Comparison of ENCODE assay signal across 14 mouse cellular contexts in the genomic region with DNA sequence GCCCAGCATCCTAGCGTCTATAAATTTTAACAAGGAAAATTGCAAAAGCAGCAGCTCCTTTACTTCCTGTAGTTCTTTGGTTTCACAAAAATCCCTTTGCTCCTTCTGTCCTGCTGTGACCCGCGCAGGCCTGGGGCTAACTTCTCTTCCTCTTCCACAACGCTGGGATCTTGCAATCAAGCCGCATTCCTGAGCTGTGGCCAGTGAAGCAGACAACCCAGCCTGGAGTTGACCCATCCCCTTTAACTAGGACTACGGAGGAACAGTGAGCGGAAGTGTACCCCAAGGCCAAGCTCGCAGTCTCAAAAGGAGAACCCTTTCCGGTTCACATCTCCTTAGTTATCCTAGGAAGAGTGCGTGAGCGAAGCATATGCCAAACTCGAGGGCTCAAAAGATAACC. TPM values are rescaled to one million over a fixed set of nuclear protein-coding genes. Genes with fewer than 3 reads are reported as not detected.
DNase-seq lines count a peak whose midpoint lies in the region; ATAC-seq and TF ChIP-seq lines count a peak whose summit lies in the region.
"Had no signal": no experiment of that assay in that cellular context is flagged by ENCODE, and none has a peak within 500 bp of the region (broad histone marks: within the 10 kb centered on the region; RNA-seq: fewer than 3 reads in every experiment).

No protein-coding gene starts in this region.

- H3K9me3 ChIP-seq in liver, embryonic 11.5 days (ENCODE audit: control insufficient read depth, low read length) = no peaks in the 10 kb centered on the region
- no peaks in the 10 kb centered on the region for H3K9me3 ChIP-seq in kidney, embryonic 15.5 days (replicated peaks)
- no peaks in the 10 kb centered on the region for H3K9me3 ChIP-seq in liver, postnatal 0 days (ENCODE audit: low read length)
- no peaks in the 10 kb centered on the region for H3K9me3 ChIP-seq in stomach, postnatal 0 days (ENCODE audit: control insufficient read depth, low read length)
- H3K9me3 ChIP-seq: heart, embryonic 13.5 days; hindbrain, embryonic 13.5 days; lung, embryonic 15.5 days had no signal

- 0 out of 2 replicates have a peak overlapping the region, but pooled peaks have one; percentile 1 for H3K4me3 ChIP-seq in liver, adult 2 months (ENCODE audit: insufficient read depth, low read depth, low read length)
- H3K4me3 ChIP-seq in liver, embryonic 11.5 days (ENCODE audit: low read depth, low read length) = no peak overlapping the region
- 0 out of 2 replicates have a peak overlapping the region, but pooled peaks have one; percentile 15 for H3K4me3 ChIP-seq in kidney, embryonic 15.5 days (replicated peaks)
- H3K4me3 ChIP-seq in liver, postnatal 0 days (ENCODE audit: low read depth, low read length) = no peak overlapping the region; the same call in 1 of the 2 replicates
- no peak overlapping the region for H3K4me3 ChIP-seq in stomach, postnatal 0 days (ENCODE audit: low read depth, low read length)
- H3K4me3 ChIP-seq in cerebellum, adult 2 months (replicated peaks; ENCODE audit: insufficient read depth, low read depth, low read length) = no peak overlapping the region
- H3K4me3 ChIP-seq: heart, embryonic 13.5 days; hindbrain, embryonic 13.5 days; lung, embryonic 15.5 days had no signal

- 18% methylated on average over 12 of the region's 12 CpGs for WGBS in liver, adult 2 months
- 76% methylated on average over 12 of the region's 12 CpGs for WGBS in liver, embryonic 11.5 days
- WGBS in kidney, embryonic 15.5 days = 50% methylated on average over 12 of the region's 12 CpGs
- 63% methylated on average over 12 of the region's 12 CpGs for WGBS in liver, postnatal 0 days (ENCODE audit: insufficient replicate concordance)
- WGBS in stomach, postnatal 0 days = 77% methylated on average over 12 of the region's 12 CpGs
- whole genome bisulfite sequencing in cerebellum, adult 2 months = 81% methylated on average over 12 of the region's 12 CpGs

- H3K79me2 ChIP-seq in liver, adult 2 months (ENCODE audit: control insufficient read depth, insufficient read depth, low read length) = no peaks in the 10 kb centered on the region

- no peak overlapping the region for H3K9ac ChIP-seq in liver, adult 2 months (ENCODE audit: low read depth, low read length)
- no peak overlapping the region for H3K9ac ChIP-seq in liver, embryonic 11.5 days (ENCODE audit: low read depth, low read length)
- no peak overlapping the region for H3K9ac ChIP-seq in kidney, embryonic 15.5 days
- no peak overlapping the region for H3K9ac ChIP-seq in liver, postnatal 0 days (replicated peaks)
- H3K9ac ChIP-seq in stomach, postnatal 0 days (ENCODE audit: low read length) = no peak overlapping the region
- H3K9ac ChIP-seq: heart, embryonic 13.5 days; hindbrain, embryonic 13.5 days; lung, embryonic 15.5 days had no signal

- no peaks in the 10 kb centered on the region for H3K36me3 ChIP-seq in liver, adult 2 months (ENCODE audit: control insufficient read depth, insufficient read depth, low read length)
- no peaks in the 10 kb centered on the region for H3K36me3 ChIP-seq in liver, embryonic 11.5 days (ENCODE audit: control insufficient read depth, insufficient read depth, low read length)
- no peaks in the 10 kb centered on the region for H3K36me3 ChIP-seq in kidney, embryonic 15.5 days
- no peaks in the 10 kb centered on the region for H3K36me3 ChIP-seq in liver, postnatal 0 days (replicated peaks; ENCODE audit: insufficient read depth, low read length)
- H3K36me3 ChIP-seq in stomach, postnatal 0 days (ENCODE audit: control insufficient read depth, insufficient read depth, low read length) = no peaks in the 10 kb centered on the region
- H3K36me3 ChIP-seq: heart, embryonic 13.5 days; hindbrain, embryonic 13.5 days; lung, embryonic 15.5 days had no signal

- no peak for ATAC-seq in liver, embryonic 11.5 days (replicated peaks; ENCODE audit: low FRiP score)
- peak; percentile 55 for ATAC-seq in kidney, embryonic 15.5 days (replicated peaks; ENCODE audit: low FRiP score)
- ATAC-seq in liver, postnatal 0 days = peak; percentile 40; the same call in 1 of the 2 replicates
- no peak for ATAC-seq in stomach, postnatal 0 days (ENCODE audit: low FRiP score, low TSS enrichment)

- H3K4me1 ChIP-seq in liver, adult 2 months (ENCODE audit: control insufficient read depth, insufficient read depth, low read length) = peaks cover 29% of the 10 kb centered on the region
- peaks cover 24% of the 10 kb centered on the region for H3K4me1 ChIP-seq in liver, embryonic 11.5 days (replicated peaks; ENCODE audit: control insufficient read depth, insufficient read depth, low read length)
- H3K4me1 ChIP-seq in kidney, embryonic 15.5 days = peaks cover 63% of the 10 kb centered on the region
- H3K4me1 ChIP-seq in liver, postnatal 0 days (ENCODE audit: insufficient read depth) = peaks cover 47% of the 10 kb centered on the region
- no peaks in the 10 kb centered on the region for H3K4me1 ChIP-seq in stomach, postnatal 0 days (replicated peaks; ENCODE audit: control insufficient read depth, insufficient read depth)
- no peaks in the 10 kb centered on the region; the same call in 1 of the 2 replicates for H3K4me1 ChIP-seq in cerebellum, adult 2 months (ENCODE audit: control insufficient read depth, insufficient read depth, low read length)

- H3K27me3 ChIP-seq in liver, adult 2 months (ENCODE audit: control insufficient read depth, insufficient read depth, low read length) = no peaks in the 10 kb centered on the region
- H3K27me3 ChIP-seq in liver, embryonic 11.5 days (replicated peaks; ENCODE audit: control insufficient read depth, insufficient read depth, low read length) = no peaks in the 10 kb centered on the region
- no peaks in the 10 kb centered on the region for H3K27me3 ChIP-seq in kidney, embryonic 15.5 days
- H3K27me3 ChIP-seq in liver, postnatal 0 days (ENCODE audit: insufficient read depth, low read length) = no peaks in the 10 kb centered on the region
- no peaks in the 10 kb centered on the region for H3K27me3 ChIP-seq in stomach, postnatal 0 days (ENCODE audit: control insufficient read depth, insufficient read depth, low read length)
- H3K27me3 ChIP-seq in cerebellum, adult 2 months (ENCODE audit: control insufficient read depth, insufficient read depth, low read length) = no peaks in the 10 kb centered on the region
- H3K27me3 ChIP-seq: heart, embryonic 13.5 days; lung, embryonic 15.5 days had no signal

- TF ChIP-seq POLR2A in liver, adult 2 months (IDR thresholded peaks at IDR 0.05; ENCODE audit: extremely low read depth, insufficient read depth, low read length) = no peak
- TF ChIP-seq POLR2A in cerebellum, adult 2 months (IDR thresholded peaks at IDR 0.05; ENCODE audit: borderline replicate concordance, insufficient read depth, low read length) = no peak

- TF ChIP-seq EP300 in liver, postnatal 0 days (IDR thresholded peaks at IDR 0.05; ENCODE audit: low read depth) = no peak
- no peak for TF ChIP-seq EP300 in stomach, postnatal 0 days (optimal IDR thresholded peaks at IDR 0.05)

- no peak overlapping the region for H3K4me2 ChIP-seq in liver, embryonic 11.5 days
- H3K4me2 ChIP-seq in kidney, embryonic 15.5 days = peak overlapping the region; percentile 43
- peak overlapping the region; percentile 50 for H3K4me2 ChIP-seq in liver, postnatal 0 days (ENCODE audit: low read depth, low read length)
- no peak overlapping the region for H3K4me2 ChIP-seq in stomach, postnatal 0 days (replicated peaks; ENCODE audit: low read depth)
- H3K4me2 ChIP-seq: heart, embryonic 13.5 days; hindbrain, embryonic 13.5 days; lung, embryonic 15.5 days had no signal

- peak overlapping the region; percentile 70 for H3K27ac ChIP-seq in liver, adult 2 months (replicated peaks; ENCODE audit: insufficient read depth, low read depth, low read length)
- no peak overlapping the region for H3K27ac ChIP-seq in liver, embryonic 11.5 days (ENCODE audit: low read depth, low read length)
- peak overlapping the region; percentile 93 for H3K27ac ChIP-seq in kidney, embryonic 15.5 days
- peak overlapping the region; percentile 80 for H3K27ac ChIP-seq in liver, postnatal 0 days (ENCODE audit: low read depth)
- H3K27ac ChIP-seq in stomach, postnatal 0 days (replicated peaks) = no peak overlapping the region
- no peak overlapping the region for H3K27ac ChIP-seq in cerebellum, adult 2 months (ENCODE audit: insufficient read depth, low read length)
- H3K27ac ChIP-seq: heart, embryonic 13.5 days; hindbrain, embryonic 13.5 days; lung, embryonic 15.5 days had no signal

- DNase-seq in liver, adult 2 months (ENCODE audit: extremely low read depth, low read depth, low spot score) = peak; percentile 84
- no peak for DNase-seq in liver, embryonic 11.5 days (ENCODE audit: low spot score)
- peak; percentile 46 for DNase-seq in liver, postnatal 0 days
- peak; percentile 14 for DNase-seq in stomach, postnatal 0 days (ENCODE audit: low spot score)
- DNase-seq in adrenal gland, postnatal 4 days (ENCODE audit: low spot score in 2 of 2) = no peak
- no peak for DNase-seq in cerebellum, adult 2 months
- no peak for DNase-seq in frontal cortex, postnatal 25 days (ENCODE audit: low spot score in 2 of 2)
- DNase-seq: adrenal gland, postnatal 36 days; cerebellum, adult 18-20 months; thymus, adult 18-20 months had no signal

- TF ChIP-seq CTCF in liver, adult 2 months (IDR thresholded peaks at IDR 0.05; ENCODE audit: low read depth, low read length) = no peak
- TF ChIP-seq CTCF in liver, postnatal 0 days (IDR thresholded peaks at IDR 0.05; ENCODE audit: low read depth) = no peak
- TF ChIP-seq CTCF in stomach, postnatal 0 days (IDR thresholded peaks at IDR 0.05; ENCODE audit: low read depth) = no peak
- no peak for TF ChIP-seq CTCF in cerebellum, adult 2 months (IDR thresholded peaks at IDR 0.05; ENCODE audit: borderline replicate concordance, insufficient read depth, low read depth, low read length)

RNA-seq across cellular contexts. Expression of a gene that starts 9.1 kb away (rescaled TPM):
- 54.6 and 199 TPM in 2 replicates for total RNA-seq in liver, adult 2 months (2014; rRNA removed)
- 58.3 and 69.1 TPM in 2 replicates for polyA plus RNA-seq in liver, adult 2 months (2012; rRNA removed)
- 10.5 and 13.7 TPM in 2 replicates for polyA plus RNA-seq in liver, embryonic 11.5 days (2014; fragmentation: Nextera tagmentation; extraction: Ambion mirVana)
- 16.5 and 18.3 TPM in 2 replicates for polyA plus RNA-seq in kidney, embryonic 15.5 days (2015; fragmentation: Nextera tagmentation; extraction: Ambion mirVana)
- 29.5 and 31.5 TPM in 2 replicates for polyA plus RNA-seq in liver, postnatal 0 days (2015; fragmentation: Nextera tagmentation; extraction: Ambion mirVana)
- polyA plus RNA-seq in stomach, postnatal 0 days (2015; fragmentation: Nextera tagmentation; extraction: Ambion mirVana) = 22.3 and 24.1 TPM in 2 replicates
- total RNA-seq in adrenal gland, postnatal 4 days (2021) = 100 to 1,000 TPM in 1 of 2 experiments, 10 to 100 TPM in 1; 51.9 to 275 TPM
- polyA plus RNA-seq in cerebellum, adult 2 months (2012; rRNA removed) = 6.5 and 8.3 TPM in 2 replicates

RNA-seq across cellular contexts. Expression of a gene that starts 9.2 kb away (rescaled TPM):
- 1.0 and 4.0 TPM in 2 replicates for total RNA-seq in liver, adult 2 months (2014; rRNA removed)
- polyA plus RNA-seq in liver, adult 2 months (2012; rRNA removed) = 1.4 and 4.0 TPM in 2 replicates
- 56.6 and 62.1 TPM in 2 replicates for polyA plus RNA-seq in liver, embryonic 11.5 days (2014; fragmentation: Nextera tagmentation; extraction: Ambion mirVana)
- 2.6 and 3.2 TPM in 2 replicates for polyA plus RNA-seq in kidney, embryonic 15.5 days (2015; fragmentation: Nextera tagmentation; extraction: Ambion mirVana)
- 16.2 and 20.3 TPM in 2 replicates for polyA plus RNA-seq in liver, postnatal 0 days (2015; fragmentation: Nextera tagmentation; extraction: Ambion mirVana)
- polyA plus RNA-seq in stomach, postnatal 0 days (2015; fragmentation: Nextera tagmentation; extraction: Ambion mirVana) = 1.3 and 2.3 TPM in 2 replicates
- total RNA-seq in adrenal gland, postnatal 4 days (2021) = 1 to 10 TPM; 4.0 to 4.8 TPM
- polyA plus RNA-seq in cerebellum, adult 2 months (2012; rRNA removed) = 3.0 and 4.1 TPM in 2 replicates

RNA-seq across cellular contexts. Expression of a gene that starts 41.8 kb away (rescaled TPM):
- total RNA-seq in liver, adult 2 months (2014; rRNA removed) = 13.0 and 14.9 TPM in 2 replicates
- polyA plus RNA-seq in liver, adult 2 months (2012; rRNA removed) = 57.0 and 80.1 TPM in 2 replicates
- polyA plus RNA-seq in liver, embryonic 11.5 days (2014; fragmentation: Nextera tagmentation; extraction: Ambion mirVana) = 14.1 and 15.6 TPM in 2 replicates
- polyA plus RNA-seq in kidney, embryonic 15.5 days (2015; fragmentation: Nextera tagmentation; extraction: Ambion mirVana) = 30.0 and 33.1 TPM in 2 replicates
- polyA plus RNA-seq in liver, postnatal 0 days (2015; fragmentation: Nextera tagmentation; extraction: Ambion mirVana) = 21.7 and 24.8 TPM in 2 replicates
- polyA plus RNA-seq in stomach, postnatal 0 days (2015; fragmentation: Nextera tagmentation; extraction: Ambion mirVana) = 94.8 and 103 TPM in 2 replicates
- total RNA-seq in adrenal gland, postnatal 4 days (2021) = 10 to 100 TPM; 26.7 to 34.3 TPM
- polyA plus RNA-seq in cerebellum, adult 2 months (2012; rRNA removed) = 3.3 and 3.7 TPM in 2 replicates

RNA-seq across cellular contexts. Expression of a gene that starts 50.6 kb away (rescaled TPM):
- total RNA-seq in liver, adult 2 months (2014; rRNA removed) = 0.46 and 0.87 TPM in 2 replicates
- 0.20 and 0.42 TPM in 2 replicates for polyA plus RNA-seq in liver, adult 2 months (2012; rRNA removed)
- polyA plus RNA-seq in liver, embryonic 11.5 days (2014; fragmentation: Nextera tagmentation; extraction: Ambion mirVana) = 1.2 and 1.6 TPM in 2 replicates
- 1.0 and 2.4 TPM in 2 replicates for polyA plus RNA-seq in kidney, embryonic 15.5 days (2015; fragmentation: Nextera tagmentation; extraction: Ambion mirVana)
- polyA plus RNA-seq in liver, postnatal 0 days (2015; fragmentation: Nextera tagmentation; extraction: Ambion mirVana) = 1.3 and 1.6 TPM in 2 replicates
- polyA plus RNA-seq in stomach, postnatal 0 days (2015; fragmentation: Nextera tagmentation; extraction: Ambion mirVana) = 9.5 and 11.0 TPM in 2 replicates
- 10 to 100 TPM; 15.1 to 17.7 TPM for total RNA-seq in adrenal gland, postnatal 4 days (2021)
- polyA plus RNA-seq in cerebellum, adult 2 months (2012; rRNA removed) = 9.0 and 13.1 TPM in 2 replicates

Comparison
In these comparisons a context has a peak if more than half of its experiments do, and no peak if none do; other contexts are left out.
1. DNase-seq: peak in liver, adult 2 months (single experiment), liver, postnatal 0 days (single experiment) and stomach, postnatal 0 days (single experiment); none in liver, embryonic 11.5 days (single experiment), adrenal gland, postnatal 4 days (0 of 2), cerebellum, adult 2 months (0 of 2) and frontal cortex, postnatal 25 days (0 of 2).
2. H3K27ac ChIP-seq: peak in liver, adult 2 months (single experiment), kidney, embryonic 15.5 days (single experiment) and liver, postnatal 0 days (single experiment); none in liver, embryonic 11.5 days (single experiment), stomach, postnatal 0 days (single experiment) and cerebellum, adult 2 months (single experiment).
3. H3K4me3 ChIP-seq: peak in liver, adult 2 months (single experiment) and kidney, embryonic 15.5 days (single experiment); none in liver, embryonic 11.5 days (single experiment), liver, postnatal 0 days (single experiment), stomach, postnatal 0 days (single experiment) and cerebellum, adult 2 months (single experiment).
4. ATAC-seq: peak in kidney, embryonic 15.5 days (single experiment) and liver, postnatal 0 days (single experiment); none in liver, embryonic 11.5 days (single experiment) and stomach, postnatal 0 days (single experiment).
5. H3K4me2 ChIP-seq: peak in kidney, embryonic 15.5 days (single experiment) and liver, postnatal 0 days (single experiment); none in liver, embryonic 11.5 days (single experiment) and stomach, postnatal 0 days (single experiment).